8 mouse cellular contexts compared by ENCODE assay signal in the genomic region with DNA sequence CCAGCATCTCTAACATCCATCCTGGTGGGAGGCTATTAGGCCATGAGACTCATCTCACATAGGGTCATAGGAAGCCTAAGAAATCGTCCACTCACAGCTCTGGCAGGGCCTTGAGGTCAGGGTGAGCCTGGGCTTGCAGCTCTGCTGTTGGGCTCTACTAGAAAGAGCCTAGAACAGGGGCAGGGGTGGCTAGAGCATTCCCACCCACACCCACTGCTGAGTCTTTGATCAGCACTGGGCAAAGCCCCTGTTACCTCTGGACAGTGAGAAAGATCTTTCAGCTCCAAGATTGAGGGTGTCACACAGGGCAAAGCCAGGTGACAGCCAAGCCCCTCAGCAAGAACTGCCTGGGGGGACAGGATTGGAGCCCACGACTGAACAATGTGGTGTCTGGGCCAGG. TPM values are rescaled to one million over a fixed set of nuclear protein-coding genes. Genes with fewer than 3 reads are reported as not detected.
DNase-seq lines count a peak whose midpoint lies in the region; ATAC-seq and TF ChIP-seq lines count a peak whose summit lies in the region.
"Had no signal": no experiment of that assay in that cellular context is flagged by ENCODE, and none has a peak within 500 bp of the region (broad histone marks: within the 10 kb centered on the region; RNA-seq: fewer than 3 reads in every experiment).

No protein-coding gene starts in this region.

- TF ChIP-seq CTCF in forebrain, postnatal 0 days (IDR thresholded peaks at IDR 0.05; ENCODE audit: low read depth) = no peak

- H3K4me1 ChIP-seq in lung, embryonic 16.5 days (replicated peaks; ENCODE audit: control insufficient read depth, insufficient read depth, low read length) = peaks cover 40% of the 10 kb centered on the region
- peaks cover 18% of the 10 kb centered on the region for H3K4me1 ChIP-seq in forebrain, postnatal 0 days (ENCODE audit: insufficient read depth)
- H3K4me1 ChIP-seq in limb, embryonic 11.5 days (ENCODE audit: control insufficient read depth, insufficient read depth, low read length) = peaks cover 30% of the 10 kb centered on the region
- H3K4me1 ChIP-seq in stomach, embryonic 14.5 days (ENCODE audit: control insufficient read depth, insufficient read depth, low read length) = peaks cover 45% of the 10 kb centered on the region

- no peak for ATAC-seq in lung, embryonic 16.5 days (ENCODE audit: low read depth)
- ATAC-seq in forebrain, postnatal 0 days = no peak
- ATAC-seq in limb, embryonic 11.5 days (ENCODE audit: insufficient number of reproducible peaks, low FRiP score, low TSS enrichment, low read depth) = no peak
- no peak for ATAC-seq in stomach, embryonic 14.5 days (ENCODE audit: insufficient number of reproducible peaks, insufficient read depth, low FRiP score, low read depth)

- no peaks in the 10 kb centered on the region for H3K27me3 ChIP-seq in lung, embryonic 16.5 days (ENCODE audit: control insufficient read depth, insufficient read depth, low read depth, low read length)
- H3K27me3 ChIP-seq in forebrain, postnatal 0 days (ENCODE audit: insufficient read depth, low read length) = no peaks in the 10 kb centered on the region
- no peaks in the 10 kb centered on the region for H3K27me3 ChIP-seq in limb, embryonic 11.5 days (ENCODE audit: control insufficient read depth, insufficient read depth, low read length)
- H3K27me3 ChIP-seq in stomach, embryonic 14.5 days (ENCODE audit: control insufficient read depth, insufficient read depth, low read length) = no peaks in the 10 kb centered on the region

- H3K36me3 ChIP-seq in lung, embryonic 16.5 days (ENCODE audit: control insufficient read depth, insufficient read depth, low read length) = no peaks in the 10 kb centered on the region
- H3K36me3 ChIP-seq in forebrain, postnatal 0 days (ENCODE audit: insufficient read depth) = no peaks in the 10 kb centered on the region
- no peaks in the 10 kb centered on the region for H3K36me3 ChIP-seq in limb, embryonic 11.5 days (ENCODE audit: control insufficient read depth, insufficient read depth, low read length)
- H3K36me3 ChIP-seq in stomach, embryonic 14.5 days (ENCODE audit: control insufficient read depth, insufficient read depth, low read length) = no peaks in the 10 kb centered on the region

- WGBS in lung, embryonic 16.5 days = 46% methylated on average over 2 of the region's 2 CpGs
- 34% methylated on average over 2 of the region's 2 CpGs for WGBS in forebrain, postnatal 0 days
- WGBS in limb, embryonic 11.5 days = 60% methylated on average over 2 of the region's 2 CpGs
- 47% methylated on average over 2 of the region's 2 CpGs for WGBS in stomach, embryonic 14.5 days

- H3K27ac ChIP-seq in lung, embryonic 16.5 days (ENCODE audit: low read length) = peak overlapping the region; percentile 99
- peak overlapping the region; percentile 70 for H3K27ac ChIP-seq in forebrain, postnatal 0 days (ENCODE audit: low read depth, low read length)
- H3K27ac ChIP-seq in limb, embryonic 11.5 days (replicated peaks; ENCODE audit: low read depth, low read length) = peak overlapping the region; percentile 95
- H3K27ac ChIP-seq in stomach, embryonic 14.5 days (ENCODE audit: low read length) = peak overlapping the region; percentile 96

- H3K9ac ChIP-seq in lung, embryonic 16.5 days (ENCODE audit: low read length) = peak overlapping the region; percentile 25
- 0 out of 2 replicates have a peak overlapping the region, but pooled peaks have one; percentile 15 for H3K9ac ChIP-seq in forebrain, postnatal 0 days
- peak overlapping the region; percentile 49 for H3K9ac ChIP-seq in limb, embryonic 11.5 days (ENCODE audit: low read length)
- no peak overlapping the region for H3K9ac ChIP-seq in stomach, embryonic 14.5 days (replicated peaks; ENCODE audit: low read depth, low read length)

- no peak overlapping the region for H3K4me2 ChIP-seq in lung, embryonic 16.5 days (ENCODE audit: low read depth, low read length)
- H3K4me2 ChIP-seq in forebrain, postnatal 0 days (ENCODE audit: low read depth) = no peak overlapping the region
- no peak overlapping the region for H3K4me2 ChIP-seq in limb, embryonic 11.5 days (ENCODE audit: low read depth, severe bottlenecking)
- no peak overlapping the region for H3K4me2 ChIP-seq in stomach, embryonic 14.5 days (replicated peaks; ENCODE audit: low read depth, low read length)

- no peak for DNase-seq in lung, adult 18-20 months
- DNase-seq in forebrain, postnatal 0 days = no peak
- DNase-seq in limb, embryonic 11.5 days (ENCODE audit: low spot score) = no peak
- DNase-seq in gastrocnemius, postnatal 4 days (ENCODE audit: low spot score in 2 of 2) = no peak
- no peak for DNase-seq in cerebellum, postnatal 14 days
- DNase-seq: cerebellum, adult 18-20 months had no signal

- no peaks in the 10 kb centered on the region for H3K9me3 ChIP-seq in lung, embryonic 16.5 days (ENCODE audit: control insufficient read depth, low read length)
- no peaks in the 10 kb centered on the region for H3K9me3 ChIP-seq in forebrain, postnatal 0 days (ENCODE audit: low read length)
- H3K9me3 ChIP-seq in limb, embryonic 11.5 days (ENCODE audit: control insufficient read depth, low read length) = no peaks in the 10 kb centered on the region
- no peaks in the 10 kb centered on the region for H3K9me3 ChIP-seq in stomach, embryonic 14.5 days (ENCODE audit: control insufficient read depth, low read depth, low read length)

- no peak overlapping the region for H3K4me3 ChIP-seq in lung, embryonic 16.5 days (ENCODE audit: low read length)
- no peak overlapping the region for H3K4me3 ChIP-seq in forebrain, postnatal 0 days (ENCODE audit: low read depth, low read length)
- H3K4me3 ChIP-seq in limb, embryonic 11.5 days (ENCODE audit: low read depth, low read length) = no peak overlapping the region
- H3K4me3 ChIP-seq in stomach, embryonic 14.5 days (ENCODE audit: low read depth, low read length) = no peak overlapping the region

RNA-seq across cellular contexts. Expression of a gene that starts 57.0 kb away (rescaled TPM):
- polyA plus RNA-seq in lung, embryonic 16.5 days (2015; fragmentation: Nextera tagmentation; extraction: Ambion mirVana) = 6.3 and 6.9 TPM in 2 replicates
- 6.0 and 7.4 TPM in 2 replicates for total RNA-seq in forebrain, postnatal 0 days (2014; rRNA removed)
- 8.2 and 9.7 TPM in 2 replicates for polyA plus RNA-seq in forebrain, postnatal 0 days (2015; fragmentation: Nextera tagmentation; extraction: Ambion mirVana)
- 3.5 and 4.5 TPM in 2 replicates for polyA plus RNA-seq in limb, embryonic 11.5 days (2014; fragmentation: Nextera tagmentation; extraction: Ambion mirVana)
- 4.1 and 4.8 TPM in 2 replicates for polyA plus RNA-seq in stomach, embryonic 14.5 days (2014; fragmentation: Nextera tagmentation; extraction: Ambion mirVana)
- 1 to 10 TPM; 3.9 to 4.4 TPM for total RNA-seq in gastrocnemius, postnatal 4 days (2021)

RNA-seq across cellular contexts. Expression of a gene that starts 57.2 kb away (rescaled TPM):
- 150 and 157 TPM in 2 replicates for polyA plus RNA-seq in lung, embryonic 16.5 days (2015; fragmentation: Nextera tagmentation; extraction: Ambion mirVana)
- total RNA-seq in forebrain, postnatal 0 days (2014; rRNA removed) = 92.4 and 116 TPM in 2 replicates
- polyA plus RNA-seq in forebrain, postnatal 0 days (2015; fragmentation: Nextera tagmentation; extraction: Ambion mirVana) = 136 and 140 TPM in 2 replicates
- 137 and 149 TPM in 2 replicates for polyA plus RNA-seq in limb, embryonic 11.5 days (2014; fragmentation: Nextera tagmentation; extraction: Ambion mirVana)
- polyA plus RNA-seq in stomach, embryonic 14.5 days (2014; fragmentation: Nextera tagmentation; extraction: Ambion mirVana) = 174 and 183 TPM in 2 replicates
- 10 to 100 TPM; 61.1 to 63.1 TPM for total RNA-seq in gastrocnemius, postnatal 4 days (2021)
